Mouse (Mus musculus): Measurements from ENCODE around the gene 2200002J24Rik. TPM values are rescaled to one million over a fixed set of nuclear protein-coding genes. Genes with fewer than 3 reads are reported as not detected.

2200002J24Rik gene
- 10.2 and 19.1 TPM in 2 replicates for polyA plus RNA-seq (2012; rRNA removed; ENCODE audit: low replicate concordance)

GRCm38 (mm10) chr7:30698589-30698988, at the start of gene 2200002J24Rik:
2200002J24Rik (plus strand) TSS chr7:30698926.

GRCm38 (mm10) chr7:30649591-30650540, 48.9 kb upstream of the 2200002J24Rik start, which contains the start of gene Rbm42:
Rbm42 (minus strand) TSS chr7:30650317.

GRCm38 (mm10) chr7:30664529-30665200, 34.1 kb upstream of the 2200002J24Rik start, which contains the start of gene Haus5:
Haus5 (minus strand) TSS chr7:30664994.

DNA sequence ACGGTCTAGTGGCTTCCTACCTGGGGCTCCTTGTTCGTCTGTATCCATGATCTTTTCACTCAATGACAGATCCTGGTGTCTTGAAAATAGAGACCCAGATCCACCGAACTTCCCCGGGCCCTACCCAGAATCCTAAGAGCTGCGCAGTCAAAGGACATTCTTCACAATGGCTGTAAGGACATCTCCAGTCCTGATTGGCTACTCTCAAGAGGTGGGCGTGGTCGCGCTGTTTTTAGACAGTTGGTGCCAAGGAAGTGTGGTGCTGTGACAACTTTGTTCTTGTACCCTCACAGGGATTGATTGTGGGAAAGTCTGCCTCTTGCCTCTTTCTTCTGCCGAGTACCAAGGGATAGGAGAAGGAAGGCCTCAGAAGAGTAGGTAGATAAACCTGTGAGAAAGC, 27.2 kb upstream of the 2200002J24Rik start, which contains the start of gene Pmis2:
Pmis2 (minus strand) TSS at position 126 of the 400 bp plus-strand sequence.

DNA sequence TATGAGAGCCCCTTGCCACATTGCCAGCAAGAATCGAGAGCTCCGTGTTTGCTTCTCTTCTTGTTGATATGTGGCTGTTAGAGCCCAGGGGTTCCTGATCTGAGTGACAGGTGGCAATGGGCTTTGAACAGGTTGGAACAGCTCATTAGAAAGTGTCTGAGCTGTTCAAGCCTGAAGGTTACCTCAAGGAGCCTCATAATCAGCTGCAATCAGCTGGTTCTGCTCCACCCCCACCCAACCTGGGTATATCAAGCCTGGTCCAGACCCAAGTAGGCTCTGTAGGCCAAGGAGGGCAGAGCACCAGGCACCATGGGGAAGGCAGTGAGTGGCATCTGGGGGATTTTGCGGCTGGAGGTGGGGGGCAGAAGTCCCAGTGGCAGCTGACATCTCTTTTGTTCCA, 13.2 kb downstream of the 2200002J24Rik start, which contains the start of gene Atp4a:
Atp4a (plus strand) TSS at position 268 of the 400 bp plus-strand sequence.

DNA sequence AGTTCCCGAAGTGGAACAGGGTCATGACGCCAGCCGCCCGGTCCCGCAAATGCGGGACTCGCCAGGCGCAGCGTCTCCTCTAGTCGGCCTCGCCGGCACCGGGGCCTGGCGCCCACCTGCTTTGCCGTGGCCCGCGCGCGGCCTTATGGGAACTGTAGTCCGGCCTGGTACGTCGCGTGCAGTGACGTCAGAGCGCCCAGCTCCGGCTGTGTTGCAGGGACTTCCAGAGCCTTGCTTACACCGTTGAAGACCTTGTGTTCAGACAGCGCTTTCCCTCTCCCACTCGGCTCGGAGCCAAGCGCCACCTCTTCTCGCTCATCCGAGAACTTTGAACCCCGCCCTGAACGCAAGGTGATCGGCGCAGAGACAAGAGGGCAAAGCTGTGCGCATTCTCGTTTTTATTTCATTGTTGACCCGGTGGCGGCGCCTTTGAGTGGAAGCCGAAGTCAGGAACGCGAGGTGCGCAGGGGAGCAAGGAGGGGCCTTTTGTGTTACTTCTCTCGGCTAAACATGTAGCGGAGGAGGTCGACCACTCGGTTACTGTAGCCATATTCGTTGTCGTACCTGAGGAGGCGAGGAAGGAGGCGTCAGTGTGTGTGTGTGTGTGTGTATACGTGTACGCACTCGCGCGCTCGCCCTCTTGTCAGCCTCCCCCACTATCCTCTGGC, 30.8 kb downstream of the 2200002J24Rik start, which contains the start of gene Tmem147:
Tmem147 (minus strand) TSS at position 145 of the 668 bp plus-strand sequence.

GRCm38 (mm10) chr7:30743617-30744016, 44.9 kb downstream of the 2200002J24Rik start, which contains the start of gene Gapdhs:
Gapdhs (minus strand) TSS chr7:30743681.

Other genes with a start within 250 kb of the 2200002J24Rik start
- gene Kirrel2, start 241.2 kb upstream of the 2200002J24Rik start, polyA plus RNA-seq (2012; rRNA removed; ENCODE audit: low replicate concordance), result 0.39 TPM in 1 of 2 replicates, not detected in the other
- gene Nphs1, start 240.6 kb upstream of the 2200002J24Rik start, polyA plus RNA-seq (2012; rRNA removed; ENCODE audit: low replicate concordance), result 2.5 TPM in 1 of 2 replicates, not detected in the other
- gene Prodh2, start 205.3 kb upstream of the 2200002J24Rik start, polyA plus RNA-seq (2012; rRNA removed; ENCODE audit: low replicate concordance), result 2.3 and 37.6 TPM in 2 replicates
- 10.8 and 15.1 TPM in 2 replicates for gene Arhgap33, start 163.9 kb upstream of the 2200002J24Rik start, polyA plus RNA-seq (2012; rRNA removed; ENCODE audit: low replicate concordance)
- gene Hspb6, start 146.7 kb upstream of the 2200002J24Rik start, polyA plus RNA-seq (2012; rRNA removed; ENCODE audit: low replicate concordance), result 56.3 and 114 TPM in 2 replicates
- 3.6 and 5.5 TPM in 2 replicates for gene Proser3, start 146.6 kb upstream of the 2200002J24Rik start, polyA plus RNA-seq (2012; rRNA removed; ENCODE audit: low replicate concordance)
- 28.6 and 40.9 TPM in 2 replicates for gene Lin37, start 139.1 kb upstream of the 2200002J24Rik start, polyA plus RNA-seq (2012; rRNA removed; ENCODE audit: low replicate concordance)
- 56.6 and 64.2 TPM in 2 replicates for gene U2af1l4, start 135.6 kb upstream of the 2200002J24Rik start, polyA plus RNA-seq (2012; rRNA removed; ENCODE audit: low replicate concordance)
- gene Gm49396, start 135.6 kb upstream of the 2200002J24Rik start, polyA plus RNA-seq (2012; rRNA removed; ENCODE audit: low replicate concordance), result 0.55 and 1.2 TPM in 2 replicates
- 105 and 155 TPM in 2 replicates for gene Psenen, start 135.3 kb upstream of the 2200002J24Rik start, polyA plus RNA-seq (2012; rRNA removed; ENCODE audit: low replicate concordance)
- 12.6 and 14.4 TPM in 2 replicates for gene Igflr1, start 133.5 kb upstream of the 2200002J24Rik start, polyA plus RNA-seq (2012; rRNA removed; ENCODE audit: low replicate concordance)
- 31.9 and 38.5 TPM in 2 replicates for gene Kmt2b, start 110.2 kb upstream of the 2200002J24Rik start, polyA plus RNA-seq (2012; rRNA removed; ENCODE audit: low replicate concordance)
- 2.3 and 3.2 TPM in 2 replicates for gene Zbtb32, start 100.0 kb upstream of the 2200002J24Rik start, polyA plus RNA-seq (2012; rRNA removed; ENCODE audit: low replicate concordance)
- gene Upk1a, start 86.1 kb upstream of the 2200002J24Rik start, polyA plus RNA-seq (2012; rRNA removed; ENCODE audit: low replicate concordance), result 1.1 and 3.8 TPM in 2 replicates
- 382 and 584 TPM in 2 replicates for gene Cox6b1, start 72.8 kb upstream of the 2200002J24Rik start, polyA plus RNA-seq (2012; rRNA removed; ENCODE audit: low replicate concordance)
- gene Etv2, start 63.1 kb upstream of the 2200002J24Rik start, polyA plus RNA-seq (2012; rRNA removed; ENCODE audit: low replicate concordance), result not detected in 2 replicates
- gene Rbm42, start 48.6 kb upstream of the 2200002J24Rik start, polyA plus RNA-seq (2012; rRNA removed; ENCODE audit: low replicate concordance), result 73.7 and 104 TPM in 2 replicates
- gene Haus5, start 33.9 kb upstream of the 2200002J24Rik start, polyA plus RNA-seq (2012; rRNA removed; ENCODE audit: low replicate concordance), result 4.7 and 7.0 TPM in 2 replicates
- gene Pmis2, start 27.3 kb upstream of the 2200002J24Rik start, polyA plus RNA-seq (2012; rRNA removed; ENCODE audit: low replicate concordance), result not detected in 2 replicates
- 0.88 and 2.5 TPM in 2 replicates for gene Atp4a, start 13.3 kb downstream of the 2200002J24Rik start, polyA plus RNA-seq (2012; rRNA removed; ENCODE audit: low replicate concordance)
- gene Tmem147, start 30.6 kb downstream of the 2200002J24Rik start, polyA plus RNA-seq (2012; rRNA removed; ENCODE audit: low replicate concordance), result 237 and 269 TPM in 2 replicates
- gene Gapdhs, start 44.8 kb downstream of the 2200002J24Rik start, polyA plus RNA-seq (2012; rRNA removed; ENCODE audit: low replicate concordance), result not detected in 2 replicates
- gene Sbsn, start 52.5 kb downstream of the 2200002J24Rik start, polyA plus RNA-seq (2012; rRNA removed; ENCODE audit: low replicate concordance), result 0.18 and 0.44 TPM in 2 replicates
- 1.8 and 2.2 TPM in 2 replicates for gene Dmkn, start 64.8 kb downstream of the 2200002J24Rik start, polyA plus RNA-seq (2012; rRNA removed; ENCODE audit: low replicate concordance)
- gene Krtdap, start 89.0 kb downstream of the 2200002J24Rik start, polyA plus RNA-seq (2012; rRNA removed; ENCODE audit: low replicate concordance), result not detected in 2 replicates
- gene Ffar2, start 124.8 kb downstream of the 2200002J24Rik start, polyA plus RNA-seq (2012; rRNA removed; ENCODE audit: low replicate concordance), result 13.3 and 15.3 TPM in 2 replicates
- gene Ffar3, start 157.3 kb downstream of the 2200002J24Rik start, polyA plus RNA-seq (2012; rRNA removed; ENCODE audit: low replicate concordance), result 1.8 and 1.9 TPM in 2 replicates
- 0.26 and 0.87 TPM in 2 replicates for gene Ffar1, start 162.6 kb downstream of the 2200002J24Rik start, polyA plus RNA-seq (2012; rRNA removed; ENCODE audit: low replicate concordance)
- gene Cd22, start 181.4 kb downstream of the 2200002J24Rik start, polyA plus RNA-seq (2012; rRNA removed; ENCODE audit: low replicate concordance), result 0.71 and 3.5 TPM in 2 replicates
- 0.37 and 0.68 TPM in 2 replicates for gene Mag, start 215.9 kb downstream of the 2200002J24Rik start, polyA plus RNA-seq (2012; rRNA removed; ENCODE audit: low replicate concordance)
- 0.68 and 13.0 TPM in 2 replicates for gene Hamp2, start 225.8 kb downstream of the 2200002J24Rik start, polyA plus RNA-seq (2012; rRNA removed; ENCODE audit: low replicate concordance)
- gene Hamp, start 245.1 kb downstream of the 2200002J24Rik start, polyA plus RNA-seq (2012; rRNA removed; ENCODE audit: low replicate concordance), result 2.0 and 2.1 TPM in 2 replicates

Measured in duodenum, adult 2 months (tissue).